In the genomic region with DNA sequence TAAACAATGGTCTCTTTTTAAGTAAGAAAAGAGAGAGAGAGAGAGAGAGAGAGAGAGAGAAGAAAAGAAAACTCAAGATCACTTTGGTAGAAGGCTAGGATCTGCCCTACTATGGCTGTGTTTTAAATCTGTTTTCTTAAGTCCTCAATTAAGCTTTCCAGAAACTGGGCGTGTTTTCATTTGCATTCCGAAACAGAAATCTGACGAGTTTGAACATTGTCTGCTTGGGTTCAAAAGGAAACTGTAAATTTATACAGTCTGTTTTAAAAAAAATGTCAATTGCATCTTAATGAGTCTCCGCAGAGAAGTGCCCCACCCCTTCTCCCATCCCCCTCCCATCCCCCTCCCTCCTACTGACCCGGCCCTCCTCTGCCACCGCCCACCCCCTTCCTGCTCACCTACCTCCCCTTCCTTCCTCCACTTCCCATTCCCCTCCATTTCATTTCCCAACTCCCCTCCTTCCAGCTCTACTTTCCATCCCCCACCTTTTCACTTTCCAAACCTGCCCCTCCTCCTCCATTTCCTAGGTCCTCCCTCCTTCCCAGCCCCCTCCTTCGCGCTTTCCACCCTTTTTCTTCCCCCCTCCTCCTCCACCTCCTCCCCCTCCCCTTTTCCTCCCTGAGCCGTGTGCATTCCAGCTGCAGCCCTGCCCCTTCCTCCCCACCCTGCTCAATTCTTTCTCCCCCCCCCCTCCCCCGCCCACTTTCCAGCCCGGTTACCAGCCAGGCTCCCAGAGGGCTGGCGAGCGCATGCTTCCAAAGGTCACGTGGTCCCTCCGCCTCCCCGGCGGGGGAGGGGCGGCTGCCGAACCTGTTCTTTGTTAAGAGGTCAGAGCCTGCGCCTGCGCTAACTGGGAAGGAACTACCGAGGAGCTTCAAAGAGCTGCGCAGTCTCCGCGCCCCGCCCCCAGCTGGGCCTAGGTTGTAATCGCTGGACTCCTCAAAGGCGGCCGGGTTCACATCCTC, we compare ENCODE assay signal across 8 mouse cellular contexts.
A peak's percentile ranks its signal among the peaks of the same experiment; 100 is the strongest.
DNase-seq lines count a peak whose midpoint lies in the region; TF ChIP-seq lines count a peak whose summit lies in the region.

No protein-coding gene starts in this region.

- DNase-seq in WW6 (ENCODE audit: low read depth, low spot score), result peak; percentile 78
- DNase-seq in cerebellum, postnatal 4 days (ENCODE audit: low spot score in 2 of 2), result peak; percentile 80 to 93
- DNase-seq in gastrocnemius, adult 2 months, result peak; percentile 96
- DNase-seq in hindlimb bud, embryonic 11.5 days (ENCODE audit: extremely low spot score, low read depth, low spot score), result peak; percentile 83
- DNase-seq in left cerebral cortex, adult 8-10 months (ENCODE audit: low spot score in 2 of 2), result peak; percentile 73 to 95
- peak; percentile 96 for DNase-seq in right cerebral cortex, postnatal 10 days (ENCODE audit: low spot score in 2 of 2)
- peak; percentile 85 for DNase-seq in urinary bladder, postnatal 25 days (ENCODE audit: low spot score)

- peak overlapping the region; percentile 69 for H3K4me3 ChIP-seq in gastrocnemius, adult 2 months
- H3K4me3 ChIP-seq in megakaryocyte, embryonic 14.5 days (replicated peaks), result peak overlapping the region; percentile 88

- H3K36me3 ChIP-seq in megakaryocyte, embryonic 14.5 days (replicated peaks; ENCODE audit: low read length), result no peaks in the 10 kb centered on the region

- peaks cover 9% of the 10 kb centered on the region for H3K27me3 ChIP-seq in megakaryocyte, embryonic 14.5 days (replicated peaks)

- no peaks in the 10 kb centered on the region for H3K9me3 ChIP-seq in megakaryocyte, embryonic 14.5 days

- TF ChIP-seq CTCF in gastrocnemius, adult 2 months (IDR thresholded peaks at IDR 0.05), result peak; percentile 19; the same call in 1 of the 2 replicates

- H3K4me1 ChIP-seq in megakaryocyte, embryonic 14.5 days, result peaks cover 7% of the 10 kb centered on the region; the same call in 1 of the 2 replicates

- intact Hi-C loops in gastrocnemius, adult 2 months (cut with DNase I), result loop anchor here (1.0 to 5.0 kb wide), 2 partner anchors 76 to 204 kb away; no protein-coding TSS in a partner anchor

- peak overlapping the region; percentile 82 for H3K27ac ChIP-seq in gastrocnemius, adult 2 months

Comparison
In these comparisons a context has a peak if more than half of its experiments do, and no peak if none do; other contexts are left out.
1. Peak in every context shown above with its lines: DNase-seq, H3K4me3 ChIP-seq and H3K27ac ChIP-seq.